Mouse (Mus musculus): ENCODE data around the gene Btbd35f19. TPM values are rescaled to one million over a fixed set of nuclear protein-coding genes. Genes with fewer than 3 reads are reported as not detected.

Btbd35f19 gene
- polyA plus RNA-seq (2014; fragmentation: Illumina TruSeq; extraction: RNeasy Lipid Tissue Mini Kit (QIAGEN cat#74804); ENCODE audit: low read depth, low replicate concordance): not detected

GRCm38 (mm10) chrX:31383818-31384217, at the start of gene Btbd35f19:
Gene Btbd35f19 (minus strand): TSS chrX:31383918.

GRCm38 (mm10) chrX:31336154-31336553, 47.6 kb downstream of the Btbd35f19 start, which contains the start of gene Btbd35f26:
Gene Btbd35f26 (plus strand): TSS chrX:31336454.

Other genes starting within 250 kb of the Btbd35f19 start
- gene Spin2f, start 130.0 kb downstream of the Btbd35f19 start, polyA plus RNA-seq (2014; fragmentation: Illumina TruSeq; extraction: RNeasy Lipid Tissue Mini Kit (QIAGEN cat#74804); ENCODE audit: low read depth, low replicate concordance): not detected
- not detected for gene Btbd35f26, start 47.5 kb downstream of the Btbd35f19 start, polyA plus RNA-seq (2014; fragmentation: Illumina TruSeq; extraction: RNeasy Lipid Tissue Mini Kit (QIAGEN cat#74804); ENCODE audit: low read depth, low replicate concordance)
- gene Gm21883, start 190.4 kb upstream of the Btbd35f19 start, polyA plus RNA-seq (2014; fragmentation: Illumina TruSeq; extraction: RNeasy Lipid Tissue Mini Kit (QIAGEN cat#74804); ENCODE audit: low read depth, low replicate concordance): not detected
- not detected for gene Spin2e, start 235.0 kb upstream of the Btbd35f19 start, polyA plus RNA-seq (2014; fragmentation: Illumina TruSeq; extraction: RNeasy Lipid Tissue Mini Kit (QIAGEN cat#74804); ENCODE audit: low read depth, low replicate concordance)